20 mouse cellular contexts compared by ENCODE assay signal in the genomic region with DNA sequence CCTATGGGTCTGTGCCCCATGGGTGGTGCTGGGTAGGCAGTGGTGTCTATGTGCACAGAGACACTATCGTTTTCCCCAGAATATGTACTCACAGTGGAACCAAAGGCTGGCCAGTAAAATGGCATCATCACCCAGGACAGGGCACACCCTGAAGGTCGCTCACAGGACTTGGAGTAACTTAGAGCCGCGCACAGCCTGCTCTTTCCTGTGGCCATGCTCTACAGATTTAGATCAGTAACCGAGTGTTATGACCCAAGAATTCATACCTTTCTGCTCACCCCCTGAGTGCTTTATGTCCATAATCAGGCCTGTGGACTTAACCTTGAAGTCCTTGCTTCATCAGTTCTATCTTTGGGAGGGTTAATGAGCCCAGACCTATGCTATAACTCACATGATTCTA.
"Had no signal": no experiment of that assay in that cellular context is flagged by ENCODE, and none has a peak within 500 bp of the region (broad histone marks: within the 10 kb centered on the region; RNA-seq: fewer than 3 reads in every experiment).

No protein-coding gene starts in this region.

- DNase-seq: forebrain, postnatal 0 days; gastrocnemius, postnatal 14 days; gastrocnemius, postnatal 36 days; heart, adult 18-20 months; heart, postnatal 10 days; kidney, postnatal 14 days; layer of hippocampus, adult 9-11 months; layer of hippocampus, postnatal 36 days; left cerebral cortex, postnatal 4 days; lung, adult 18-20 months had no signal

- H3K4me1 ChIP-seq: hindbrain, embryonic 13.5 days; liver, embryonic 12.5 days had no signal

- H3K4me3 ChIP-seq: heart, embryonic 10.5 days; heart, embryonic 12.5 days; hindbrain, embryonic 13.5 days; hindbrain, embryonic 15.5 days; limb, embryonic 13.5 days; limb, embryonic 15.5 days; liver, embryonic 12.5 days had no signal

- H3K9ac ChIP-seq: forebrain, postnatal 0 days; heart, embryonic 12.5 days; hindbrain, embryonic 13.5 days; hindbrain, embryonic 15.5 days; limb, embryonic 13.5 days; limb, embryonic 15.5 days; liver, embryonic 12.5 days; liver, embryonic 14.5 days had no signal

- H3K27me3 ChIP-seq: hindbrain, embryonic 15.5 days; limb, embryonic 15.5 days; liver, embryonic 12.5 days had no signal

- H3K36me3 ChIP-seq: heart, embryonic 10.5 days; heart, embryonic 12.5 days; hindbrain, embryonic 13.5 days; hindbrain, embryonic 15.5 days; limb, embryonic 13.5 days; limb, embryonic 15.5 days; liver, embryonic 12.5 days had no signal

- H3K27ac ChIP-seq: heart, embryonic 10.5 days; hindbrain, embryonic 13.5 days; hindbrain, embryonic 15.5 days; hindbrain, postnatal 0 days; limb, embryonic 13.5 days; limb, embryonic 15.5 days; liver, embryonic 12.5 days; liver, embryonic 14.5 days had no signal

- H3K4me2 ChIP-seq: heart, embryonic 12.5 days; hindbrain, embryonic 13.5 days; hindbrain, embryonic 15.5 days; limb, embryonic 13.5 days; limb, embryonic 15.5 days; liver, embryonic 12.5 days had no signal

- H3K9me3 ChIP-seq: heart, embryonic 10.5 days; heart, embryonic 12.5 days; hindbrain, embryonic 13.5 days; hindbrain, embryonic 15.5 days; limb, embryonic 13.5 days; limb, embryonic 15.5 days had no signal

- ATAC-seq: forebrain, postnatal 0 days; hindbrain, postnatal 0 days; intestine, embryonic 16.5 days; liver, embryonic 12.5 days had no signal
